Mouse (Mus musculus) heart, adult 2 months (tissue): Measurements from ENCODE around the gene Cep162. TPM values are rescaled to one million over a fixed set of nuclear protein-coding genes. Genes with fewer than 3 reads are reported as not detected.

Source experiments
- DNase-seq, 2 experiments: peaks; one replicate each; pipeline ENCODE4 v3.0.0; 2021
- H3K27ac ChIP-seq: fragments of 200-600 bp; 2 replicates; pipeline ENCODE4 v1.8.1; 2022
- H3K27me3 ChIP-seq: fragments of 200-500 bp; 2 replicates; pipeline ENCODE4 v1.6.1; 2012; ENCODE audit warnings: mild to moderate bottlenecking, low read length, inconsistent platforms, mixed read lengths; ENCODE audit not compliant: control insufficient read depth, insufficient read depth
- H3K36me3 ChIP-seq: fragments of 200-500 bp; 2 replicates; pipeline ENCODE4 v1.6.1; 2012; ENCODE audit warnings: low read length, inconsistent platforms; ENCODE audit not compliant: control insufficient read depth, insufficient read depth
- H3K4me1 ChIP-seq: fragments of 200-500 bp; 2 replicates; pipeline ENCODE4 v1.6.1; 2011; ENCODE audit warnings: low read length; ENCODE audit not compliant: control insufficient read depth, insufficient read depth
- H3K4me3 ChIP-seq: fragments of 200-600 bp; 2 replicates; pipeline ENCODE4 v1.8.1; 2022
- H3K79me2 ChIP-seq: fragments of 200-500 bp; replicated peaks from 2 replicates; pipeline ENCODE4 v1.6.1; 2012; ENCODE audit warnings: mild to moderate bottlenecking, inconsistent platforms, low read length, moderate library complexity, mixed read lengths; ENCODE audit not compliant: control insufficient read depth, insufficient read depth
- H3K9ac ChIP-seq: fragments of 200-500 bp; 2 replicates; pipeline ENCODE4 v1.6.1; 2012; ENCODE audit warnings: low read depth, mild to moderate bottlenecking, control low read depth, inconsistent platforms, low read length, mixed read lengths
- CTCF ChIP-seq: fragments of 200-600 bp; IDR thresholded peaks from 2 replicates; pipeline ENCODE4 v1.8.1; 2022; ENCODE audit warnings: antibody characterized with exemption, mild to moderate bottlenecking, moderate library complexity
- EP300 ChIP-seq: fragments of 200-500 bp; IDR thresholded peaks from 2 replicates; pipeline ENCODE4 v1.6.1; 2011; ENCODE audit warnings: low read depth, low read length, control low read depth; ENCODE audit not compliant: insufficient read depth
- POLR2A ChIP-seq: fragments of 200-500 bp; IDR thresholded peaks from 2 replicates; pipeline ENCODE4 v1.6.1; 2011; ENCODE audit warnings: mild to moderate bottlenecking, low read depth, low read length, control low read depth; ENCODE audit not compliant: insufficient read depth
- WGBS: fragments of 180-500 bp; shearing (Covaris S2); methylation state at CpG from one replicate; pipeline ENCODE4 v1.1.7; 2018; 5-methylcytosine and 5-hydroxymethylcytosine counted together
- intact Hi-C: fragments of 180-260 bp; cut with DNase I; formaldehyde crosslinking; loops from one replicate; pipeline ENCODE4 v1.15.1; 2025
- polyA plus RNA-seq: library from polyadenylated mRNA; depleted of rRNA; stranded (reverse); fragments of >200 nt; gene quantifications from 2 replicates; pipeline ENCODE4 v1.2.3, GENCODE M21; 2012
- total RNA-seq, 2 experiments: library from RNA; stranded (reverse); gene quantifications; 2 replicates each; pipeline ENCODE4 v1.2.3; 2021

The Cep162 gene
- total and polyA plus RNA-seq, 3 experiments: 0.72 to 2.2 (median 2.1) TPM

- Histone ChIP-seq H3K9ac (no peak overlapping the region), H3K36me3 (no peaks in the 10 kb centered on the region), H3K27me3 (no peaks in the 10 kb centered on the region), H3K4me3 (no peak overlapping the region), H3K79me2 (no peaks in the 10 kb centered on the region), H3K4me1 (no peaks in the 10 kb centered on the region), H3K27ac (no peak overlapping the region)
- intact Hi-C loops: no loop called here
- WGBS: 87% methylated on average over 6 of the region's 6 CpGs
- TF ChIP-seq POLR2A (no peak), EP300 (no peak), CTCF (no peak)
- no peak for DNase-seq
Measured at GRCm38 (mm10) chr9:87198036-87198435, 57.3 kb downstream of the Cep162 start.

GRCm38 (mm10) chr9:87197277-87197676 is 58.1 kb downstream of the Cep162 start:
- TF ChIP-seq EP300 (no peak), POLR2A (no peak), CTCF (no peak)
- no peaks in the 10 kb centered on the region for H3K4me1 ChIP-seq
- no peak for DNase-seq
- intact Hi-C loops: no loop called here
- no peak overlapping the region for H3K27ac ChIP-seq
- 71% methylated on average over 3 of the region's 3 CpGs for WGBS
- no peaks in the 10 kb centered on the region for H3K27me3 ChIP-seq
- H3K9ac ChIP-seq: no peak overlapping the region
- H3K36me3 ChIP-seq: no peaks in the 10 kb centered on the region
- H3K79me2 ChIP-seq: no peaks in the 10 kb centered on the region
- no peak overlapping the region for H3K4me3 ChIP-seq

GRCm38 (mm10) chr9:87193721-87194120 is 61.6 kb downstream of the Cep162 start:
- no peak overlapping the region for H3K4me3 ChIP-seq
- H3K79me2 ChIP-seq: no peaks in the 10 kb centered on the region
- intact Hi-C loops: no loop called here
- H3K4me1 ChIP-seq: no peaks in the 10 kb centered on the region
- no peak overlapping the region for H3K9ac ChIP-seq
- no peaks in the 10 kb centered on the region for H3K27me3 ChIP-seq
- WGBS: 98% methylated on average over 1 of the region's 1 CpGs
- H3K36me3 ChIP-seq: no peaks in the 10 kb centered on the region
- DNase-seq: no peak
- TF ChIP-seq POLR2A: no peak
- no peak for TF ChIP-seq EP300
- no peak for TF ChIP-seq CTCF
- no peak overlapping the region for H3K27ac ChIP-seq

- no peaks in the 10 kb centered on the region for H3K36me3 ChIP-seq
- H3K4me1 ChIP-seq: no peaks in the 10 kb centered on the region
- intact Hi-C loops: no loop called here
- DNase-seq: no peak
- H3K27ac ChIP-seq: no peak overlapping the region
- no peak for TF ChIP-seq CTCF
- TF ChIP-seq POLR2A: no peak
- no peak for TF ChIP-seq EP300
- no peak overlapping the region for H3K4me3 ChIP-seq
- H3K9ac ChIP-seq: no peak overlapping the region
- no peaks in the 10 kb centered on the region for H3K79me2 ChIP-seq
- no peaks in the 10 kb centered on the region for H3K27me3 ChIP-seq
- 80% methylated on average over 4 of the region's 4 CpGs for WGBS
Measured at GRCm38 (mm10) chr9:87187336-87187735, 68.0 kb downstream of the Cep162 start.

DNA sequence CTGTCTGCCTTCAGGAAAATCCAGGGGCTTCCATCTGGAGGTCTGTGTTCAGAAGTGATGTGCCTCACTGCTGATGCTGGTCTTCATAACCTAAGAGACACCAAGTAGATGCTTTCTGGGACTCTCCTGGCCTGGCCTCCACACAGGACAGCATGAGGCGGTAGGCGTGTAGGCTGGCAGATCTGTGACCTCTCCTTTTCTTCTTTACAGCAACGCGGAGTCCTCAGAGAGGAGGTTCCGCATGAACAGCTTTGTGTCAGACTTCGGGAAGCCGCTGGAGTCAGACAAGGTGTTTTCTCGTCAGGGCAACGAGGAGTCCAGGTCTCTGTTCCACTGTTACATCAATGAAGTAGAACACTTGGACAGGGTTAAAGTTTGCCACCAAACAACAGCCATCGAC is 73.1 kb downstream of the Cep162 start:
- 0 out of 2 replicates have a peak, but pooled peaks cover 1% of the 10 kb centered on the region for H3K27me3 ChIP-seq
- no peak overlapping the region for H3K27ac ChIP-seq
- TF ChIP-seq CTCF (no peak), EP300 (no peak), POLR2A (no peak)
- DNase-seq: no peak
- no peak overlapping the region for H3K9ac ChIP-seq
- H3K4me3 ChIP-seq: no peak overlapping the region
- no peaks in the 10 kb centered on the region for H3K4me1 ChIP-seq
- no peaks in the 10 kb centered on the region for H3K79me2 ChIP-seq
- no peaks in the 10 kb centered on the region for H3K36me3 ChIP-seq
- WGBS: 87% methylated on average over 10 of the region's 10 CpGs
- intact Hi-C loops: no loop called here

DNA sequence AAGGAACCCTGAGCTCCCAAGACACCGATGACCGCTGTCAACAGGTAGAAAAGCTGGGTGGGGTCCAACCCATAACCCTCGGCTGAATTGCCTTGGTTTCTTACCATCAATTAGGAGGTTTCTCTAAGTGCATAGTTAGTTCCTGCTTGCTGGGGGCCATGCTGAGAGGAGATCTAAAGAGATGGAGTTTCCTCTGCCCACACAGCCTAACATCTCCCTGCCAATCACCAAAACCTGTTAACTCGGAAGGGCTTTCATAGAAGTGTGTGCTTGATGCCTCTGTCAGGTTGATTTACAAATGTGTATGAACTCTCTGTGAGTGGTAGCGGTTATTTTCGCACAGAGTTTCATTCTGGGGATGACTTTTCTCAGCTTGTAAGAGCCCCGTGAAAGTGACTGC is 76.8 kb downstream of the Cep162 start:
- Histone ChIP-seq H3K4me3 (no peak overlapping the region), H3K27me3 (0 out of 2 replicates have a peak, but pooled peaks cover 1% of the 10 kb centered on the region), H3K36me3 (no peaks in the 10 kb centered on the region), H3K27ac (no peak overlapping the region), H3K4me1 (no peaks in the 10 kb centered on the region), H3K9ac (no peak overlapping the region), H3K79me2 (no peaks in the 10 kb centered on the region)
- intact Hi-C loops: no loop called here
- DNase-seq: no peak
- TF ChIP-seq POLR2A (no peak), CTCF (no peak), EP300 (no peak)
- WGBS: 55% methylated on average over 7 of the region's 7 CpGs
